Mouse (Mus musculus) T-helper 2 cell (primary cell): ENCODE measurements around the gene St3gal3.

ENCODE experiments used
- in situ Hi-C: fragments of 300-600 bp; cut with MboI, MseI; formaldehyde crosslinking; loops from one replicate; pipeline ENCODE4 v1.15.1; 2025; ENCODE audit warnings: high pct_unique_total_duplicates

St3gal3 gene

DNA sequence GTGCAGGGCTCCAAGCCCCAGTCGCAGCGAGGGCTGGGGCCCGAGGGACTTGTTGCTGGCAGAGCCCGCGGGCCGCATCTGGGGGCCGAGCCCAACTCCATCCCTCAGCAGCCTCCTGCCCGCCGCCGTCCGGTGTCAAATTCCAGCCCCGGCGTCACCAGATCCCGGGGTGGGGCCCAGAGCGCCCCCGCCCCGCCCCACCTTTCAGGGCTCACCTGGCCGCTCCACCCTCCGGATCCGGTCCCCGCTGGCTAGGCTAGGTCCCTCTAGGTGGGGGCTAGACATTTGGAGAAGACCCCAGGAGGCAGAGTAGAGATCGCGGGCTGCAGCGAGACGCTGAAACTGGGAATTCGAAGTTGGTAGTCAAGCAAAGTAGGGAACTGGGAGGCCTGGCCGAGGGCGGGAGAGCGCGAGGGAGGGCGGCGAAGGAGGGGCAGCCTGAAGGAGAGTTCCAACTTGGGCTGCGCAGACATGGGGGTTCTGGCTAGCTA lies 205.3 kb downstream of the St3gal3 start, which contains the start of gene Artn:
TSS of gene Artn (minus strand) at position 373 of the 491 bp plus-strand sequence.
- in situ Hi-C loops: loop anchor here (5.0 kb wide), 1 partner anchor 148 kb away; no protein-coding TSS in a partner anchor

- in situ Hi-C loops: loop anchor here (5.0 kb wide), 1 partner anchor 149 kb away; no protein-coding TSS in a partner anchor
Measured at GRCm38 (mm10) chr4:117928699-117929241, 205.9 kb downstream of the St3gal3 start.

- in situ Hi-C loops: loop anchor here (5.0 kb wide), 1 partner anchor 149 kb away; no protein-coding TSS in a partner anchor
Measured at GRCm38 (mm10) chr4:117928234-117928633, 206.5 kb downstream of the St3gal3 start.

- in situ Hi-C loops: loop anchor here (5.0 kb wide), 1 partner anchor 150 kb away; no protein-coding TSS in a partner anchor
Measured at GRCm38 (mm10) chr4:117926545-117927482, 207.9 kb downstream of the St3gal3 start.

DNA sequence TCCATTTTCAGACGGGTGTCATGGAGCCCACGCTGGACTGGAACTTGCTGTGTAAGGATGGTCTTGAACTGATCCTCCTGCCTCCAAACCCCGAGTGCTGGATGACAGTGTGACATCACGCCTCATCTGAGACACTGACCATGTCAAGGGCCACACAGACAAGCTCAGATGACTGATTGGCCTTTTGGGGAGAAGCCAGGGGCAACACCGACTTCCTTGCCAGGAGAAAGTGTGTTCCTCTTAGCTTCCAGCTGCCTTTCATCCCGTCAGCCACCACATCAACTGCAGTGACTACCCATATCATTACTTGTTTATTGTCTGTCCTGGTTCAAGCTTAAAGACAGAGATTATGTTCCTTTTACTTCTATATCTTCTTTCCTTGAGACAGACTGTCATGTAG lies 209.8 kb downstream of the St3gal3 start:
- in situ Hi-C loops: loop anchor here (5.0 kb wide), 1 partner anchor 152 kb away; no protein-coding TSS in a partner anchor

DNA sequence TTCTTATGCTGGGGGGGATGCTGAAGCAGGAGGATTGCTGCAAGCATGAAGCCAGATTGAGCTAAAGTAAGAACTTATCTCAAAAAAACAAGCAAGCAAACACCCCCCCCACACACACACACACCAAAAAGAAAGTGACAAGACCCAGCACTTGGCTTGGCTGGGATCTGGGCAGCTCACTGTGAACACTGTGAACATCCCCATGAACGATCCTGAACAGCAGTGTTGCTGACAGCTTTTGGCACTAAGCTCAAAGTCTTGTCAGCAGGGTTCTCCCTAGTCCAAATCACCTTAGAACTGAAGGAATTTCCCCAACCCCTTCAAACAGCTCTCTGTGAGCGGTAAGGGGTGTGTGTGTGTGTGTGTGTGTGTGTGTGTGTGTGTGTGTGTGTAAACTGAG lies 211.3 kb downstream of the St3gal3 start:
- in situ Hi-C loops: no loop called here

GRCm38 (mm10) chr4:117921358-117921757 lies 213.4 kb downstream of the St3gal3 start:
- in situ Hi-C loops: no loop called here

DNA sequence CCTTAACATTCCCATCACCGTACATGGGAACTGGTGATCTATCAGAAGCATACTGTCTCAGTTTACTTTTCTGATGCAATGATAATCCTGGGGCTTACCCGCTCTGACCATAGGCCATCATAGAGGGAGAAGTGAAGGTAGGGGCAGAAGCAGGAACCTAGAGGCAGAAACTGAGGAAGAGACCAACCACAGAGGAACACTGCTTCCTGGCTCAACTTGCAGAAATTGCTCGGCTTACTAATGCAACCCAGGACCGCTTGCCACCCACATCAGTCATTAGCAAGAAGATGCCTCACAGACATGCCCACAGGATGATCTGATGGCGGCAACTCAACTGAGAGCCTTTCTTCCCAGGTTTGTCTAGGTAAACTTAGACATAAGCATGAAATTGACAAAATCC lies 216.0 kb downstream of the St3gal3 start:
- in situ Hi-C loops: loop anchor here (10.0 kb wide), 1 partner anchor 1356 kb away; no protein-coding TSS in a partner anchor

- in situ Hi-C loops: loop anchor here (10.0 kb wide), 1 partner anchor 1357 kb away; no protein-coding TSS in a partner anchor
Measured at GRCm38 (mm10) chr4:117918261-117918660, 216.5 kb downstream of the St3gal3 start.

GRCm38 (mm10) chr4:117917847-117918246 lies 216.9 kb downstream of the St3gal3 start:
- in situ Hi-C loops: loop anchor here (10.0 kb wide), 1 partner anchor 1357 kb away; no protein-coding TSS in a partner anchor

- in situ Hi-C loops: loop anchor here (10.0 kb wide), 1 partner anchor 1357 kb away; no protein-coding TSS in a partner anchor
Measured at GRCm38 (mm10) chr4:117917402-117917801, 217.3 kb downstream of the St3gal3 start.

DNA sequence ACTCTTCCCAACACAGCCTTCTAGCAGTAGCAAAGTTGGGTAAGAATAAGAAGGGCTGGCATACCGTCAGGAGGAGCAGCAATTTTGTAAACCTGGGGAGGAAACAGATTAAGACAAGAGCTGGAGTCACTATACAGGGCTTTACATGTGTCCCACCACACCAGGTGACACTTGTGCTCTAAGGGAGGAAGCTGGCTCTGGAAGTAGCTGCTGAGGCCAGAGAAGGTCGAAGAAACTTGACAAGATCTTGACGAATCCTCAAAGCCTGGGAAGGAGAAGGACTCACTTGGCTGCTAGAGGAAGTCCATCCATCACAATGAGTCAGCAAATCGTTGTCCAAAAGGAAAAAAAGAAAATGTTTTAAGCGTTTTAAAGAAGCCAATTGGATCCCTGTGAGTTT lies 218.3 kb downstream of the St3gal3 start:
- in situ Hi-C loops: loop anchor here (10.0 kb wide), 1 partner anchor 1358 kb away; no protein-coding TSS in a partner anchor

DNA sequence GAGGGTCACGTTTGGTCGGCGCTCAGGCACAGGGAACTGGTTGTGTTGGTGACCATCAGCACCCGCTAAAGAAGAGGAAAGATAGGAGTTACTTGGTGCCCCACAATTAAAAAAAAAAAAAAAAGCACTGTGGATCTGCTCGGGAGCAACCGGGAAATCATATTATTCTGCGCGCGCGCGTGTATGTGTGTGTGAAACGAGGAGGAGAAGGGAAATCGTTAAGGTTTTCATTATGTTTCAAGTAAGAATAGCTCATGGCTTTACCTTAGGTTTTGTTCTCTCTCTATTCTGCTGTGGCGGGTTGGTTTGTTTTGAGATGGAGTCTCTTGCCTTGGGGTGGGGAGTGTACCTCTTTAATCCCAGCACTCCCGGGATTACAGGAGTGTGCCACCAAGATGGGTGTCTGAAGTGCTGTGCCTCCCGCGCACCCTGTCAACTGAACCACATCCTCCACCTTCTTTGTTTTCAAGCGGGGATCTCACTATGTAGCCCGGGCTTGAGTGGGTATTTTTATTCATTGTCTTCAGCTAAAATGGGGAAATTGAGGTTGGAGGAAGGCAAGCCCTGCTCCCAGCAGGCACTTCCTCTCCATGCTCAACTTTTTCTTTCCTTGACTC lies 219.1 kb downstream of the St3gal3 start:
- in situ Hi-C loops: loop anchor here (10.0 kb wide), 1 partner anchor 1359 kb away; no protein-coding TSS in a partner anchor

DNA sequence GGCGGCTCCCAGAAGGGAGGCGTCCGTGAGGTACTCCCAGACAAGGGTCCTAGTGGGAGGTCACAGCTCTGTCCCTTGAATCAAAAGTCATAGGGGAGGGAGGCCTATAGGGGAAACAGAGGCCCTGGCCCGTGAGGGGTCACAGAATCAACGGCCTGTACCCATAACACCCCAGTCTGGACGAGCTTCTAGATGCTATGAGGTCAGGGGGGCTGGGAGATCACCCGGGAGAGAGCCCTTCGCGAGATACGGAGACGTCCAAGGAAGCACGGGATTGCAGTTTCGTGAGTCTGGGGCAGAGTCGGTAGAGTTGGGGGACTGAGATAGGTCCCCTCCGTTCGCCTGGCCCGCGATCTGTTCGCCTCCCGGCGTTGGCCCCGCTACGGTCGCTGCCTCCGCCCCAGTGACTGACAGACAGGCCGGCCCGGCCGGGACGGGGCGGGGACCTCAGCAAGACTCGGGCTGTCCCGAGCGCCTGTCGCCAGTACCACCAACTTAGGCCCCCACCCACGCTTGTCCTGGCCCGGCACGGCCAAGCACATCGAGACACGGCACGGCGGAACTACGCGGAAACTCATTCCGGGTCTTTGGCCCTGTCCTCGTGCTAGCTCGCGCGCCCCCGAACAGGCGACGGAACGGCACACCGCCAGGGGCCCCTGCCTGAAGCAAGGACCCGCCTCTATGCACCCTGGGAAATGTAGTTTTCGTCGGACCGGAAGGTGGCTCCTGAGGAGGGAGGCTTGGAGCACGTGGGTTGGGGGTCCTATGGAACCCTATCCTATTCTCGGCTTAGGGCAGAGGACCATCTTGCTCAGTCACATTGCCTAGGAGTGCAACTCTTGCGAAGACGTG lies 219.9 kb downstream of the St3gal3 start, which contains the start of gene Ipo13:
TSS of gene Ipo13 (minus strand) at position 409 of the 852 bp plus-strand sequence.
- in situ Hi-C loops: loop anchor here (10.0 kb wide), 1 partner anchor 1360 kb away; no protein-coding TSS in a partner anchor

GRCm38 (mm10) chr4:117914031-117914430 lies 220.7 kb downstream of the St3gal3 start:
- in situ Hi-C loops: loop anchor here (10.0 kb wide), 1 partner anchor 1361 kb away; no protein-coding TSS in a partner anchor

GRCm38 (mm10) chr4:117913421-117913820 lies 221.3 kb downstream of the St3gal3 start:
- in situ Hi-C loops: loop anchor here (10.0 kb wide), 1 partner anchor 1361 kb away; no protein-coding TSS in a partner anchor

DNA sequence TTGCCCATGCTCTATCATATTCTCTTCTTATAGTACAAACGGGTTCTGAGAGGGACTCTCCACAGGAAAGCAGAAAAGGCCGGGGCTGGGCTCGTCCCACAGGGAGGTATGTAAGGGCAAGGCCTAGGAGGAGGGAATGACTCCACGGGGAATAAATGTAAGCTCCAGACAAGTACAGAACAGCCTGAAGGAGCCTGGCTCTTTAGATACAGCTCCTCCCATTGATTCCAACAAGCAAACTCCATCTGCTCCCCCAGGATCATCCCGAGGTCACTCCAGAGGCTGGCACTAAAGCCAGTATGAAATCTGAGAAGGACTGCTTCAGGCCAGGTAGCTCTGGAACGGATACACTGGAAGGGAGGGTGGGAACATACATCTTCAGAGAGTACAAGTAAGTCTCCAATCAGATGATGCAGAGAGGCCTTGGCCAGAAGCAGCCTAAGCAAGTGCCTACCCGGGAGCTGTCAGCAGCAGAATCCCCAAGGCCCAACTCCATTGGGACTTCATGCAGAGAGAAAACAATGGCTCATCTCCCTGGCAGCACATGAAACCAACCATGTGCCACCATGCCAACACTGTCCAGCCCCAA lies 221.9 kb downstream of the St3gal3 start:
- in situ Hi-C loops: loop anchor here (10.0 kb wide), 1 partner anchor 1362 kb away; no protein-coding TSS in a partner anchor

DNA sequence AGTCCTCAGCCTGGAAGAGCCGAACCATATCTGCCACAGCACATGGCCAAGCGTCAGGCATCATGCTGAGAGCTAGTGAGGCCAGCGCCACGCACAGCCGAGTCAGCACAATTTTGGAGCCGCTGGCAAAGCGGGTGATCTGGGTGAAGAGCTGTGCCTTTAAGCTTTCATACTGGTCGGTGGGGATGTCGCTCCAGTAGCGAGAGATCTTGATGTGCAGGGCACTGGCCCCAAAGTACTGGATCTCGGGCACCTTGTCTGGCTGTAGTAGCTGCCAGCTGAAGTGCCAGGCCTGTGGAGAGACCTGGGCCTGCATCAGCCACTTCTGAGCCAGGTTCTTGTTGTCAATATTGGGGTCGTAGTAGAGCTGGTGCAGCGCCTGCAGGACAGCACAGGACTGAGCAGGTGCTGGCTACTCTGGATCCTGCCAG lies 222.6 kb downstream of the St3gal3 start:
- in situ Hi-C loops: loop anchor here (10.0 kb wide), 1 partner anchor 1363 kb away; no protein-coding TSS in a partner anchor

DNA sequence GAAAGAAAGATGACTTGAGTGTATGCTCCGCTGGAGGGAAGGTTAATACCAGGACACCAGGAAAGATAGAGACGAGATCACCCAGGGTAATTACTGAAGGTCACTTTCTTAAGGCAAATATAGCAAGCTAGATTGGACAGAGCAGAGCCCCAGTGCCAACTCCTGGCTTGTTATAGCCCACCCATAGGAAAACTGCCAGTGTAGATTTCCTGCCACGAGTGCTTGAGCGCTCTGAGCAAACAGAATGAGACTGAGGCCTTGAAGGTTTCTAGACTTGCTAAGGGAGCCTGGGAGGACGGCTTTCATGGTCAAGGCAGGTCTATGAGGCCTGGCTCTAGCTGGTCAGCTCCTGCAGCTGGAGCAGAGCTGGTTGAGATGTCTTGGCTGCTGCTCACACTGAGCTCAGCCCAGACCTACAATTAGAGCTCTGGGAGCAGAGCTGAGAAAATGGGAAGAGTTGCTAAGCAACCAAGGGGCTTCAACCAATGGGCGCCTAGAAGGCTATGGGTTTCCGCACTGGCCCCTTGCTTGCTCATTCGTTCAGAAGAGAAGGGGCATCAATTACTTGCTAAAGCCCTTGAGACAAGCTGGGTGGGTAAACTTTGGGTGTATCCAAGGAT lies 225.8 kb downstream of the St3gal3 start:
- in situ Hi-C loops: no loop called here
